Comparison of ENCODE assay signal across 8 mouse cellular contexts in genomic region chr2:90746538-90746865, GRCm38 (mm10). TPM values are rescaled to one million over a fixed set of nuclear protein-coding genes. Genes with fewer than 3 reads are reported as not detected.
A peak's percentile ranks its signal among the peaks of the same experiment; 100 is the strongest.
DNase-seq lines count a peak whose midpoint lies in the region; ATAC-seq and TF ChIP-seq lines count a peak whose summit lies in the region.

No protein-coding gene starts in this region.

- H3K4me1 ChIP-seq in embryonic facial prominence, embryonic 10.5 days, result peaks cover 12% of the 10 kb centered on the region
- peaks cover 6% of the 10 kb centered on the region; the same call in 1 of the 2 replicates for H3K4me1 ChIP-seq in hindbrain, postnatal 0 days (ENCODE audit: insufficient read depth, low read length)

- H3K79me2 ChIP-seq in macrophage (ENCODE audit: inconsistent target), result peaks cover 58% of the 10 kb centered on the region

- H3K4me3 ChIP-seq in embryonic facial prominence, embryonic 10.5 days, result peak overlapping the region; percentile 94
- peak overlapping the region; percentile 98 for H3K4me3 ChIP-seq in hindbrain, postnatal 0 days (ENCODE audit: low read length)
- peak overlapping the region; percentile 80 for H3K4me3 ChIP-seq in macrophage (ENCODE audit: inconsistent target)

- 21% methylated on average over 4 of the region's 4 CpGs for WGBS in embryonic facial prominence, embryonic 10.5 days
- WGBS in hindbrain, postnatal 0 days, result 9% methylated on average over 4 of the region's 4 CpGs
- WGBS in macrophage (ENCODE audit: missing documents), result 0% methylated on average over 4 of the region's 4 CpGs

- no peaks in the 10 kb centered on the region for H3K27me3 ChIP-seq in embryonic facial prominence, embryonic 10.5 days (replicated peaks; ENCODE audit: low read depth, poor library complexity, severe bottlenecking)
- no peaks in the 10 kb centered on the region for H3K27me3 ChIP-seq in hindbrain, postnatal 0 days (ENCODE audit: insufficient read depth, low read length)

- H3K9me3 ChIP-seq in embryonic facial prominence, embryonic 10.5 days, result no peaks in the 10 kb centered on the region
- no peaks in the 10 kb centered on the region for H3K9me3 ChIP-seq in hindbrain, postnatal 0 days (ENCODE audit: low read length)

- TF ChIP-seq CTCF in hindbrain, postnatal 0 days (IDR thresholded peaks at IDR 0.05; ENCODE audit: low read depth), result no peak

- peak overlapping the region; percentile 85 for H3K4me2 ChIP-seq in hindbrain, postnatal 0 days (ENCODE audit: low read depth, low read length)

- DNase-seq in cerebellum, adult 9-10 months, result peak; percentile 58
- no peak for DNase-seq in cerebellum, postnatal 36 days
- DNase-seq in 3T3-L1 (ENCODE audit: low read depth, low spot score), result peak; percentile 43
- no peak for DNase-seq in embryonic facial prominence, embryonic 10.5 days (ENCODE audit: low spot score)
- peak; percentile 5 for DNase-seq in hindbrain, postnatal 0 days (ENCODE audit: low spot score)
- DNase-seq in urinary bladder, postnatal 36 days (ENCODE audit: low spot score in 2 of 2), result no peak
- DNase-seq in gastrocnemius, adult 18-20 months (ENCODE audit: low spot score), result no peak

- ATAC-seq in hindbrain, postnatal 0 days, result no peak

- H3K36me3 ChIP-seq in embryonic facial prominence, embryonic 10.5 days (replicated peaks), result peaks cover 45% of the 10 kb centered on the region
- peaks cover 7% of the 10 kb centered on the region for H3K36me3 ChIP-seq in hindbrain, postnatal 0 days (ENCODE audit: insufficient read depth, low read length)
- H3K36me3 ChIP-seq in macrophage (ENCODE audit: inconsistent target), result peaks cover 8% of the 10 kb centered on the region

- peak overlapping the region; percentile 98 for H3K9ac ChIP-seq in hindbrain, postnatal 0 days (replicated peaks; ENCODE audit: low read length)

- peak overlapping the region; percentile 98 for H3K27ac ChIP-seq in embryonic facial prominence, embryonic 10.5 days (replicated peaks)
- H3K27ac ChIP-seq in hindbrain, postnatal 0 days, result peak overlapping the region; percentile 99; the same call in 1 of the 2 replicates
- H3K27ac ChIP-seq in macrophage, result peak overlapping the region; percentile 51

RNA-seq across cellular contexts. Expression of gene Fnbp4, which starts 1.3 kb away (rescaled TPM):
- 121 and 122 TPM in 2 replicates for polyA plus RNA-seq in embryonic facial prominence, embryonic 10.5 days (2016; fragmentation: Nextera tagmentation; extraction: Ambion mirVana)
- 55.9 and 67.7 TPM in 2 replicates for total RNA-seq in hindbrain, postnatal 0 days (2014; rRNA removed)
- polyA plus RNA-seq in hindbrain, postnatal 0 days (2015; fragmentation: Nextera tagmentation; extraction: Ambion mirVana), result 51.3 and 56.7 TPM in 2 replicates
- total RNA-seq in macrophage (2018; cell fraction: chromatin; rRNA removed), result 1,000 to 10,000 TPM in 3 of 26 experiments, 100 to 1,000 TPM in 23; 349 to 1,582 (median 842) TPM
- total RNA-seq in macrophage (2018; cell fraction: cytosol; rRNA removed), result 10 to 100 TPM; 17.2 to 61.8 (median 24.0) TPM
- total RNA-seq in macrophage (2018; cell fraction: nucleus; rRNA removed), result 1,000 to 10,000 TPM in 1 of 26 experiments, 100 to 1,000 TPM in 25; 300 to 1,177 (median 458) TPM
- polyA plus RNA-seq in macrophage (2018), result 27.7 to 69.8 TPM (median 35.6 TPM) in 3 replicates
- 10 to 100 TPM; 12.3 to 12.4 TPM for total RNA-seq in gastrocnemius, adult 18-20 months (2021)

RNA-seq across cellular contexts. Expression of gene Agbl2, which starts 36.0 kb away (rescaled TPM):
- polyA plus RNA-seq in embryonic facial prominence, embryonic 10.5 days (2016; fragmentation: Nextera tagmentation; extraction: Ambion mirVana), result 0.60 and 0.88 TPM in 2 replicates
- 0.26 and 0.72 TPM in 2 replicates for total RNA-seq in hindbrain, postnatal 0 days (2014; rRNA removed)
- polyA plus RNA-seq in hindbrain, postnatal 0 days (2015; fragmentation: Nextera tagmentation; extraction: Ambion mirVana), result 0.51 and 1.3 TPM in 2 replicates
- total RNA-seq in macrophage (2018; cell fraction: chromatin; rRNA removed), result under 1 TPM in 2 of 26 experiments, not detected in 24; 0.16 to 0.47 TPM
- not detected for total RNA-seq in macrophage (2018; cell fraction: cytosol; rRNA removed)
- total RNA-seq in macrophage (2018; cell fraction: nucleus; rRNA removed), result not detected
- polyA plus RNA-seq in macrophage (2018), result not detected in 3 replicates
- total RNA-seq in gastrocnemius, adult 18-20 months (2021), result under 1 TPM; 0.14 to 0.33 TPM

Comparison
In these comparisons a context has a peak if more than half of its experiments do, and no peak if none do; other contexts are left out.
1. DNase-seq: peak in cerebellum, adult 9-10 months (single experiment), 3T3-L1 (single experiment) and hindbrain, postnatal 0 days (single experiment); none in cerebellum, postnatal 36 days (0 of 2), embryonic facial prominence, embryonic 10.5 days (single experiment), urinary bladder, postnatal 36 days (0 of 2) and gastrocnemius, adult 18-20 months (single experiment).
2. Peak in every context shown above with its lines, with median percentiles within 50 percentile points of each other: H3K27ac ChIP-seq and H3K4me3 ChIP-seq.